Mouse (Mus musculus) kidney, postnatal 25 days (tissue): ENCODE data around the gene 1700010I14Rik.

Source experiments
- DNase-seq, 2 experiments: peaks; one replicate each; pipeline ENCODE4 v3.0.0; 2021; ENCODE audit warnings: mixed read lengths in 2 of 2

1700010I14Rik gene

GRCm38 (mm10) chr17:9030181-9030580 lies 42.0 kb downstream of the 1700010I14Rik start:
- DNase-seq = no peak

DNA sequence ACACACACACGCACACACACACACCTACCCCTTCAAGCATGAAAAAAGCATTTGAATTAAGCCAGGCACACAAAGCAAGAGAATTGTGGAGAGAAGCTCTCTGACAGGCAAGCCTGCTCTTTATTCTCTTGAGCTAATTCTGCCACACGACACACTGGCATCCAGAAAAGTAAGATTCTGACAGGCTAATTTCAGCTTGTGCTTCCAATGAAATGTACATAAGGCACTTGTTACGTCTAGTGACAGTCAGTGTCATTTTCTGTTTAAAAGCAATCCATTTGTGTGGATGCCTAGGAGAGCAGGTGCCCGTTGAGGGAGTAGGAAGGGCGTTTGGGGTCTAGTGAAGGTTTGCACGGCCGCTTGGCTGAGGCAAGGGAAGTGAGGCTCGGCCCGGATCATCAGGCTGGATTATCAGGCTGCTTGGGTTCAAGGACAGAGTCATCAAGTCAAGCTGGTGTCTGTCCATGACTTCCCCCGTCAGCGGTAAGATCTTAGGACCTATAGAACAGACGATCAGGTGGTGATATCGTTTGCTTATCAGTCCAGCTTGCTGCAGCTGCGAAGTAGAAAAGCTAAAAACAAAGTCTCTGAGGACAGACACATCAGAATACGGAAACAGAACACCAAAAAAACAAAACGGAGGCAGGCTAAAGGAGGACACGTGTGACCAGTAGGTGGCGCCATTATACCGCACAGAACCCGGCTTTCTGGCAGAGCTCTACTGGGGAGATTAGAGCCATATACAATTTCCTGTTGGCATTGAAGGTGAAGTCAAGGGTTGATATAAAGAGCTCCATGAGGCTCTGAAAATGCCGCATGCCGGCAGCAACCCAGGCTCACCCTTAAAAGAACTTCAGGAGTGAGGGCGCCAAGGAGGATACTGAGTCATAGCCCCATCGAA lies 43.4 kb downstream of the 1700010I14Rik start:
- DNase-seq = peak; percentile 60 to 78

DNA sequence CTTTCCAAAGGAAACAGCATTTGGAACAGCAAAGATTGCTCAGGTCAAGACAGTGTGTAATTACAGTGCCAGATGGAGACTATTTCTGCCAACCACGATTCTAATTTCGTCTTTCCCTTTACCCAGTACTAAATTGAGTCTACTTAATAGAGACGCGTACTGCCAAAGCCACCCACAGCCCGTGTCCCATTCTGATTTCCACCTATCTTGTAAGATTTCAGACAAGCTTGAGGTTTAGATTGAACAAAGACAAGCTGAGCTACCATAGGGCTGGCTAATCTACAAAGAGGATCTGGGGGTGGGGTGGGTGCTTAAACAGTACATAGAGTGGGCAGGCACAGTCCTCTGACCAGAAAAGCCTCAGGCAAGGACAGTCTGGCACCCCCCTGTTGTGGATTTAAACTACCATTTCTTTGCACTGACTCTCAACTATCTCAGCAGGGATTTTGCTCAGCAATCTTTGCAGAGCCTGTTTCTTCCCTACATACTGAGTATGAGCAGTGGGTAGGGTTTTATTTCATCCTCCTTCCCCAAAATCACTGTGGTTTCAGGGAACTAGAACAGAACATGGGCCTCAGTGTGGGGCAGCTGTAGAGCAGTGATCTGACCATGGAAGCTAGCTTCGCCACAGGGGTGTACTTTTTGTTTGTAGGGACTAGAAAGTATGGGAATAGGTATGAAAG lies 44.4 kb downstream of the 1700010I14Rik start:
- no peak for DNase-seq

DNA sequence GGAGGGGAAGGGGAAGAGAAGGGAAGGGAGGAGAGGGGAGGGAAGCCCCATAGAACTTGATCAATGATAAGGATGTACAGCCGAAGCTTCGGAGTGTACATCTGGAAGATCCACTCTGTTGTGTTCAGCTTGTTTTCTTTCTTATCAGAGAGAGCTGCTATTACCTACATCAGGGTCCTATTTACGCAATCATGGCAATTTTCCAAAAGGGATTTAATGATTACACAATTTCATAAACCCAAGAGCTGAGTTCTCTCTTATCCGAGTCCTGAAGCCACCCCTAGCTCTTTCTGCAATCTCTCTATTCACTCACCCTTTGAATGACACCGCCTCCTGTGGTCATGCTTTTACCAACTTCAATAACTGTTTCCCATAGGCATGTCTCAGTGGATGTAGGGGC lies 45.4 kb downstream of the 1700010I14Rik start:
- no peak for DNase-seq

GRCm38 (mm10) chr17:9035561-9036348 lies 47.6 kb downstream of the 1700010I14Rik start:
- DNase-seq = no peak

DNA sequence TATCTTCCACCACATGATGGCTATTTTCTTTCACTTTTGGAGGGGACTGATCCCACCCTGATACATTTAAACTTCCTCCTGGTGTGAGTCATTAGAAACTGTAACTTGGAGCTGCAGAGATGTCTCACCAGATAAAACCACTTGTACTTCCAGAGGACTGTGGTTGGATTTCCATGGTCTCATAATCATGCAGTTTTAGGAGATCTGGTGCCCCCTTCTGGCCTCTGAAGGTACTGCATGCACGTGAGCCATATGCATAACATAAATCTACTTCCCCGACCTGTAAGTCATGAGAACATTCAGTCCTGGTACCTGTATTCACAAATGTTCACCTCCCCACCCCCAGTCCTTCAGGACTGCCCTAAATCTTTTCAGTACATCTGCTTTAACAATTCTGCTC lies 54.6 kb downstream of the 1700010I14Rik start:
- DNase-seq = peak in 1 of 2 experiments; percentile 24

DNA sequence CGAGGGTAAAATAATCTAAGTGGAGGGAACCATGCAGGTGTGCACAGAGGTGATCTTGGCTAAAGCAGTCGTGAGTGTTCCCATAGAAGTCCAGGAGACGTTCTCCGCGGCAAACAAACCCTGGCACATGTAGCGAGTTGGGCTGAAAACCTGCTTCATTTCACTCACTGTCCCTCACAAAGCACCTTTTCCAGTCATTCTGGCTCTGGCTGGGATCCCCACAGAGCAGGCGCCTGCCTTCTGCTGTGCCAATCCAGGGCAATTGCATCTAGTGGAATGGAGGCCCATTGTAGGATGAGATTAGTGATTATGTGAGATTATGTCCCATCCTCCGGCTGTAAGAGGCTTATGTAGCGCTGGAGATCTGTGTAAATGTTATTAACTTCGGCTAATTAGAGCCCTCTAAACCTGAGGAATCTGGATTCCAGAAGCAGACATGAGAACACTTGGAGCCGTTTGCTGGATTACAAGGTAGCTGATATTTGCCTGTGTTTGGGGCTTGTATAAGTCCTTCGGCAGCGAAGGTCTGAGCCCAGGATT lies 64.4 kb downstream of the 1700010I14Rik start:
- DNase-seq = no peak

DNA sequence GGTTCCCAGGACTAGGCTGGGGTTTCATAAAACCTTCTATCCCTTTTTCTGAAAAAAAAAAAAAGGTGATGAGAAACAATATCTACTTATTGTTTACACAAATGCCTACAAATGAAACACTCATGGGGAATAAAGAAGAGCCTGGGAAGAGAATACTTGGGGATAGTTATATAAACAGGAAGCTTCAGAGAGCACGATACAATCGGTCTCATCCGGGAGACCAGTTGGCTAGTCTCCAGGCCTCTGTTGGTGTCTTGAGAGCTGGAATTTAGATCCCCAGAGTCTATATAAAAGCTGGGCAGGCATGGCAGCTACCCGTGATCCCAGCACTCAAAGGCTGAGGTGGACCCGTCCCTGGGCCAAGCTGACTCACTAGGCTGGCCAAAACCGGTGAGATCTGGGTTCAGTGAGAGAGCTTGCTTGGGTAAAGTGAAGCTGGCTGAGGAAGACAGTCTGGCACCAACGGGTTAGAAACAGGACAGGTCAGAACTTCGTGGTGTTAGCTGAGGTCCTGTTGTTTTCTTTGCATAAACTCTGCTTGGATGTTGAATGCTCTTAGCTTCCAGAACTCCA lies 71.3 kb downstream of the 1700010I14Rik start:
- peak in 1 of 2 experiments; percentile 32 for DNase-seq
